Mouse (Mus musculus) forebrain, postnatal 0 days (tissue): Measurements from ENCODE around the gene Stk38. TPM values are rescaled to one million over a fixed set of nuclear protein-coding genes. Genes with fewer than 3 reads are reported as not detected.
"Not testable (repeated sequence)": the region's sequence is repeated elsewhere in the genome, so short reads cannot be mapped to it uniquely, and the experiment has no call there.

Source experiments
- ATAC-seq: fragments of 200-750 bp; cut with Nextera tagmentation; 2 replicates; pipeline ENCODE4 v1.8.0; 2017; ENCODE audit warnings: mild to moderate bottlenecking, moderate library complexity
- DNase-seq: peaks from one replicate; pipeline ENCODE4 v3.0.0-alpha.2; 2015
- H3K27ac ChIP-seq: fragments of 300-500 bp; sonication (generic); 2 replicates; pipeline ENCODE4 v1.5.1; 2014; ENCODE audit warnings: low read depth, mild to moderate bottlenecking, antibody characterized with exemption, low read length, moderate library complexity, mixed read lengths
- H3K27me3 ChIP-seq: fragments of 300-500 bp; sonication (generic); 2 replicates; pipeline ENCODE4 v1.6.1; 2014; ENCODE audit warnings: mild to moderate bottlenecking, low read length, mixed read lengths; ENCODE audit not compliant: insufficient read depth
- H3K36me3 ChIP-seq: fragments of 300-500 bp; sonication (generic); 2 replicates; pipeline ENCODE4 v1.6.1; 2014; ENCODE audit warnings: mild to moderate bottlenecking, moderate library complexity; ENCODE audit not compliant: insufficient read depth
- H3K4me1 ChIP-seq: fragments of 300-500 bp; sonication (generic); 2 replicates; pipeline ENCODE4 v1.6.1; 2014; ENCODE audit warnings: antibody characterized with exemption; ENCODE audit not compliant: insufficient read depth
- H3K4me2 ChIP-seq: fragments of 300-500 bp; sonication (generic); 2 replicates; pipeline ENCODE4 v1.6.1; 2014; ENCODE audit warnings: low read depth, mild to moderate bottlenecking, moderate library complexity
- H3K4me3 ChIP-seq: fragments of 300-500 bp; sonication (generic); 2 replicates; pipeline ENCODE4 v1.5.1; 2014; ENCODE audit warnings: low read depth, low read length, mixed read lengths
- H3K9ac ChIP-seq: fragments of 300-500 bp; sonication (generic); 2 replicates; pipeline ENCODE4 v1.6.1; 2014; ENCODE audit warnings: mild to moderate bottlenecking
- H3K9me3 ChIP-seq: fragments of 300-500 bp; sonication (generic); 2 replicates; pipeline ENCODE4 v1.6.1; 2016; ENCODE audit warnings: low read length
- CTCF ChIP-seq: sonication (generic); IDR thresholded peaks from 2 replicates; pipeline ENCODE4 v1.5.1; 2016; ENCODE audit warnings: antibody characterized with exemption, control low read depth, low read depth
- WGBS: fragments of 180-500 bp; shearing (Covaris S2); extraction: QIAGEN DNeasy Blood & Tissue Kit; methylation state at CpG from one replicate; pipeline ENCODE4 v1.1.7; 2014; 5-methylcytosine and 5-hydroxymethylcytosine counted together
- polyA plus RNA-seq: library from polyadenylated mRNA; unstranded; fragments of >200 nt; fragmentation: Nextera tagmentation; extraction: Ambion mirVana; gene quantifications from 2 replicates; pipeline ENCODE4 v1.2.1, GENCODE M21; 2015
- total RNA-seq: library from RNA; depleted of rRNA; stranded (reverse); fragments of >200 nt; gene quantifications from 2 replicates; pipeline ENCODE4 v1.2.3, GENCODE M21; 2014

Stk38 gene
- total and polyA plus RNA-seq, 2 experiments from 2014 or later = 43.7 to 58.8 TPM

DNA sequence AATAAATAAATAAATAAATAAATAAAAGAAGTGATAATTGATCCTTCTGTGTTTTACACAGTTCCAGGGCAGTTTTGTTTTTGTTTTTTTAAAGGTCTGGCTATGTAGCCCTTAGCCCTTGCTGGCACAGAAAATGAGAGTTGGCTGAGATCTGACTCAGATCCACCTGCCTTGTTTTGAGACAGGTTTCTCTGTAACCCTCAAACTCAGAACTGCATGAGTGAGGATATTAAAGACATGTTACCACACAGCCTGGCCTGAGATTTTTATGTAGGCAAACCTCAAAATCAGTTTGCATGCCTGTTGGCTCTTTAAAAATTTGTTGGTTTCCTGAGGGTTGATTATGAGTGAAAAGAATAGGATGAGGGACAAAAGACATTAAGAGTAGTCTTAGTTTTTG is 27.7 kb upstream of the Stk38 start:
- no peak overlapping the region for H3K27ac ChIP-seq
- H3K9ac ChIP-seq = no peak overlapping the region
- H3K36me3 ChIP-seq = peaks cover 38% of the 10 kb centered on the region
- no peak for ATAC-seq
- no peak for TF ChIP-seq CTCF
- H3K4me2 ChIP-seq = peak overlapping the region; percentile 86
- peak overlapping the region; percentile 6 for H3K4me3 ChIP-seq
- H3K4me1 ChIP-seq = peaks cover 4% of the 10 kb centered on the region; the same call in 1 of the 2 replicates
- H3K27me3 ChIP-seq = no peaks in the 10 kb centered on the region
- no peak for DNase-seq
- no peaks in the 10 kb centered on the region for H3K9me3 ChIP-seq

DNA sequence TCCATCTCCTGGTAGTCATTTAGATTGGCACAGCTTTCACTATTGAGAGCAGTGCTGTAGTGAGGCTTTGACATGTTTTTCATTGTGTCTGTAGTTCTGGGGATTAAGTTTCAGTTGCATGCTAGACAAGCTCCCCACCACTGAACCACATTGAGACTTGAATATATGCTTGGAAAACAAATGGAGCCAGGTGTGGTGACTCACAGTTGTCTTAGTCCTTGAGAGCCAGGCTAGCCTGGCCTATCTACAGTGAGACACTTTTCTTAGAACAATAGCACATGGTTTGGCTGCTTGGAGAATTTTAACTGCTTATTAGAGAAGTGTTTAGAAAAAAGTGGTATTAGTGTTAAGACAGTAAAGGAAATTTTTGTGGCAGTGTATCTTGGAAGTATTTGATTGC is 26.5 kb upstream of the Stk38 start:
- Histone ChIP-seq H3K36me3 (peaks cover 26% of the 10 kb centered on the region), H3K4me1 (peaks cover 4% of the 10 kb centered on the region; the same call in 1 of the 2 replicates), H3K9me3 (no peaks in the 10 kb centered on the region), H3K9ac (peak overlapping the region; percentile 84), H3K27ac (no peak overlapping the region), H3K4me3 (peak overlapping the region; percentile 63), H3K27me3 (no peaks in the 10 kb centered on the region), H3K4me2 (peak overlapping the region; percentile 86)
- no peak for ATAC-seq
- no peak for TF ChIP-seq CTCF
- no peak for DNase-seq

- Histone ChIP-seq H3K36me3 (peaks cover 21% of the 10 kb centered on the region), H3K4me1 (peaks cover 4% of the 10 kb centered on the region; the same call in 1 of the 2 replicates), H3K9me3 (no peaks in the 10 kb centered on the region), H3K9ac (peak overlapping the region; percentile 84), H3K27me3 (no peaks in the 10 kb centered on the region), H3K4me2 (peak overlapping the region; percentile 86), H3K4me3 (peak overlapping the region; percentile 63), H3K27ac (0 out of 2 replicates have a peak overlapping the region, but pooled peaks have one; percentile 99)
- TF ChIP-seq CTCF = no peak
- WGBS = under 1% methylated on average over 6 of the region's 6 CpGs
- no peak for ATAC-seq
- DNase-seq = no peak
Observed at GRCm38 (mm10) chr17:29033569-29034061, 25.8 kb upstream of the Stk38 start.

GRCm38 (mm10) chr17:29032274-29033069 is 24.7 kb upstream of the Stk38 start, which contains the start of gene Srsf3:
Gene Srsf3, plus strand, starts transcription at chr17:29032628.
- Histone ChIP-seq H3K27me3 (no peaks in the 10 kb centered on the region), H3K4me2 (peak within 1 kb of the TSS; percentile 86), H3K4me1 (peaks cover 4% of the 10 kb centered on the region; the same call in 1 of the 2 replicates), H3K9ac (peak within 1 kb of the TSS; percentile 84), H3K27ac (peak within 1 kb of the TSS; percentile 99), H3K36me3 (peaks cover 13% of the 10 kb centered on the region), H3K9me3 (no peaks in the 10 kb centered on the region), H3K4me3 (peak within 1 kb of the TSS; percentile 63)
- ATAC-seq (peak; percentile 99), DNase-seq (peak; percentile 100)
- WGBS = under 1% methylated on average over 77 of the region's 77 CpGs
- no peak; the same call in 1 of the 2 replicates for TF ChIP-seq CTCF

DNA sequence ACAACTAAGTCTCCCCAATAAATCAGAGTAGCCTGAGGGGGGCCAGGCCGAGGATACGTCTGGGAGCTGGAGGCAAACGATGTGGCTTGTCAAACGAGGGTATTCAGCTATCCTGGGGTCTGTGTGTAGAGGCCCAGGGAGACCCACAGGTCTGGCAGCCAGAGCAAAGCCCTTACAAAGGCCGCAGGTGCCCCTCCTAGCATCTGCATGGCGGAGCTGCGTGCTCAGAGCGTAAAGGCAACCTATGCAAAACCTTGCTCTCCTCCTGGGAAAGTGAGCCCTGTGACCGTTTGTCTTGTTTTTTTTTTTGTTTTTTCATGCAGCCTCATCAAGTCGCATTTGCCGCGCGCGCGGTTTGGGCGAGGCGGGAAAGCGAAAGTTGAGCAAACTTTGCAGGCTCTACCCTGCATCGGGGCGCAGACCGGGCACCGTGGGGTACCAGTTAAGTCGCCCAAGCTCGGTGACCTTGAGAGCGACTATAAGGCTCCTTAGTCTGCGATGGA is 24.0 kb upstream of the Stk38 start:
- 3% methylated on average over 26 of the region's 26 CpGs for WGBS
- Histone ChIP-seq H3K4me2 (peak overlapping the region; percentile 62), H3K27me3 (no peaks in the 10 kb centered on the region), H3K9me3 (no peaks in the 10 kb centered on the region), H3K9ac (peak overlapping the region; percentile 84), H3K36me3 (peaks cover 6% of the 10 kb centered on the region), H3K27ac (peak overlapping the region; percentile 99), H3K4me1 (peaks cover 4% of the 10 kb centered on the region; the same call in 1 of the 2 replicates), H3K4me3 (peak overlapping the region; percentile 63)
- DNase-seq (peak; percentile 68), ATAC-seq (0 out of 2 replicates have a peak, but pooled peaks have one; percentile 0)
- TF ChIP-seq CTCF = no peak

DNA sequence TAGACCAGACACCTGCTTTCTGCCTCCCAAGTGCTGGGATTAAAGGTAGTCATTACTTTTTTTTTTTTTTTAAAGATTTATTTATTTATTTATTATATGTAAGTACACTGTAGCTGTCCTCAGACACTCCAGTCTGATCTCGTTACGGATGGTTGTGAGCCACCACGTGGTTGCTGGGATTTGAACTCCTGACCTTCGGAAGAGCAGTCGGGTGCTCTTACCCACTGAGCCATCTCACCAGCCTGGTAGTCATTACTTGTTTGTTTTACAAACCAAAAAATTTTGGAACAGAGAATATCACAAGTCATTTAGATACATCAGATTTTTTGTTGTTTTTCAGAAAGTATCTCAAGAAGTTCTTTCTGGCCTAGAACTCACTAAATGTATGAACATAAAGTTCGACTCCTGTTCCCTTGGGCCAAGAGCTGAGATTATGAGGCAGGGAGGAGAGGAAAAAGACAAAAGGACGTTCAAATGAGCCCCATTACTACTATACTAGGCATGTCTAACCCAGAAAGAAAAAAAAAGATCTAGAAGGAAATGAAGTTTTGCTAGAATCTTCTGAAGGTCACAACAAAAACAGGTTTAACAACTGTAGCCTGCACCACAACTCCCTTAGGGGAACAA is 23.4 kb upstream of the Stk38 start:
- H3K27me3 ChIP-seq, H3K36me3 ChIP-seq, ATAC-seq, H3K4me1 ChIP-seq, DNase-seq, H3K9me3 ChIP-seq: not testable (repeated sequence)
- Histone ChIP-seq H3K27ac (peak overlapping the region; percentile 99), H3K4me3 (peak overlapping the region; percentile 63; the same call in 1 of the 2 replicates), H3K9ac (peak overlapping the region; percentile 84), H3K4me2 (peak overlapping the region; percentile 62; the same call in 1 of the 2 replicates)
- 58% methylated on average over 7 of the region's 7 CpGs for WGBS
